Mouse (Mus musculus): ENCODE measurements around the gene Hhat. TPM values are rescaled to one million over a fixed set of nuclear protein-coding genes. Genes with fewer than 3 reads are reported as not detected.

The Hhat gene
- polyA plus RNA-seq, 1 experiment = not detected

GRCm38 (mm10) chr1:192454981-192455380 lies 316.0 kb downstream of the Hhat start:
- Histone ChIP-seq H3K36me3 (ENCODE audit: control insufficient read depth) (no peaks in the 10 kb centered on the region), H3K9me3 (ENCODE audit: control insufficient read depth, low read length) (no peaks in the 10 kb centered on the region; the same call in 1 of the 2 replicates), H3K27me3 (ENCODE audit: control insufficient read depth) (no peaks in the 10 kb centered on the region), H3K4me3 (replicated peaks) (no peak overlapping the region), H3K4me1 (ENCODE audit: control insufficient read depth) (no peaks in the 10 kb centered on the region)
- TF ChIP-seq GATA1 (IDR thresholded peaks at IDR 0.05; ENCODE audit: low read length) = no peak
- TF ChIP-seq TAL1 (IDR thresholded peaks at IDR 0.05; ENCODE audit: low read length) = no peak

DNA sequence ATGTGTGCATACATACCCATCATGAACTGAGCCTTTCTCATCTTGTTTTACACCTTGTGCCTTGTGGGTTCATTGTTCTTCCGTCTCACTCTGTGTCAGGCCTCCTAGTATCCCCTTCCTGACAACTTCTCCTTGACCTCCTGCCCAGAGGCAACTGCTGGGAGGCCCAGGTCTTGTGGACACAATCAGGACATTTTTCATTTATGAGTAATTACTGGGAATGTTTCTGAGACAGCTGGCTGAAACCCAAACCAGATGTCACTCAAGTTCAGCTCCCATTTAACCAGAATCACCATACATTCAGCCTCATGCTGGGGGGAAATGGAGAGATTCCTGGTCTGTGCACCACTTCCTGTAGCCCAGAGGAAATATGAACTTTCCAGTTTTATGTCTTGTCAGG lies 316.5 kb downstream of the Hhat start:
- Histone ChIP-seq H3K4me3 (replicated peaks) (no peak overlapping the region), H3K4me1 (ENCODE audit: control insufficient read depth) (no peaks in the 10 kb centered on the region), H3K36me3 (ENCODE audit: control insufficient read depth) (no peaks in the 10 kb centered on the region), H3K27me3 (ENCODE audit: control insufficient read depth) (no peaks in the 10 kb centered on the region), H3K9me3 (ENCODE audit: control insufficient read depth, low read length) (no peaks in the 10 kb centered on the region; the same call in 1 of the 2 replicates)
- TF ChIP-seq GATA1 (IDR thresholded peaks at IDR 0.05; ENCODE audit: low read length) (no peak), TAL1 (IDR thresholded peaks at IDR 0.05; ENCODE audit: low read length) (no peak)

DNA sequence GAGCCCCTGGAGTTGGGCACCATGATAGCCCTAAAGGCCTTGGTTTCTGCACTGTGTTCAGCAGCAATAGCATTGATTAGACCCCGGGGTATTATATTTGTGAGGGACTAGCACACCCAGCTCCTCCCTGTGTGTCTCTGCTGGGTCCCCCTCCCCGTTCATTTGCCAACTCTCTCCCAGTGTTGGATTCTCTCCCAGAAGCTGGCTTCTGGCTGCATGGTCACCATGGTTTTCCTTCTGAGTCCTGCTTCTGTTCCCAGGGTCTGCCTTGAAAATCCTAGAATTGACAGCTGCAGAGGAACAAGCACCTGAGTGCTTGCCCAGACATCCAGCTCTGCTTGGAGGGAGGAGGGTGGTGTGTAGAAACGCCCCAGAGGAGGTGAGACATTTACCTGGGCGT lies 319.3 kb downstream of the Hhat start:
- Histone ChIP-seq H3K4me3 (replicated peaks) (no peak overlapping the region), H3K4me1 (ENCODE audit: control insufficient read depth) (no peaks in the 10 kb centered on the region), H3K36me3 (ENCODE audit: control insufficient read depth) (no peaks in the 10 kb centered on the region), H3K9me3 (ENCODE audit: control insufficient read depth, low read length) (no peaks in the 10 kb centered on the region; the same call in 1 of the 2 replicates), H3K27me3 (ENCODE audit: control insufficient read depth) (no peaks in the 10 kb centered on the region)
- TF ChIP-seq TAL1 (IDR thresholded peaks at IDR 0.05; ENCODE audit: low read length) = no peak
- TF ChIP-seq GATA1 (IDR thresholded peaks at IDR 0.05; ENCODE audit: low read length) = no peak

GRCm38 (mm10) chr1:192450425-192450824 lies 320.6 kb downstream of the Hhat start:
- Histone ChIP-seq H3K4me1 (ENCODE audit: control insufficient read depth) (no peaks in the 10 kb centered on the region), H3K36me3 (ENCODE audit: control insufficient read depth) (no peaks in the 10 kb centered on the region), H3K27me3 (ENCODE audit: control insufficient read depth) (no peaks in the 10 kb centered on the region), H3K4me3 (replicated peaks) (no peak overlapping the region), H3K9me3 (ENCODE audit: control insufficient read depth, low read length) (no peaks in the 10 kb centered on the region; the same call in 1 of the 2 replicates)
- no peak for TF ChIP-seq TAL1 (IDR thresholded peaks at IDR 0.05; ENCODE audit: low read length)

DNA sequence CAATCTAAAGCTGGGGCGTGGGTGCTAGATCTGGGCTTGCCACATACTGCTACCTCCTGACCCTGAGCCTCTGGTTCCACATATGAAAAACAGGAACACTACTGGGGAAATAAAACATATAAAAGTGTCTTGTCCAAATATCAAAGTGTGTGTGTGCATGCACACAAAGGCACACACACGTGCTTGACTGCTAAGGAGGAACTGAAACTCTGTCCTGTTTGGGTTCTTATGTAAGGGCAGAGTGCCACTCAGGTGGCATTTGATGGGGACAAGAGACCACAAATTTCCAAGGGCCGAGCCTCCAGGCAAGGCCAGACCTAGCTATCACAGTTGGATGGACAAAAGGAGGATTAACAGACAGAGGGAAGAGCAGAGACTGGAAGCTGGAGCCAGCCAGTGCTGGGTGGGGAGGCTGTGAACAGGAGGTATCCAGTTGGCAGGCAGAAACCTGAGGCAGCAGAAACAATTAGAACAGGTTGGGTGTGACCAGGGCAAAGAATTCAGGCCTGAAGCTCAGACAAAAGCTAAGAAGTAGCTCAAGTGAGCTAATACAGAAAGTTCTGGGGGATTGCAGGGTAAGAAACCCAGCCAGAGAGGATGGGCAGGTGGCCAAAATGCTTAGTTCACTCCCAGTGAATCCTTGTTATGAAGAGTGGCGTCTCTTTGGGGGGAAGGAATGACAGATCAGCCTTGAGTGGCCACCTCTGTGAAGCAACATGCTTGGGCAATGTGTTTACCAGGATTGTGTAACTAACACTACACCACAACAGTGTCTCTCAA lies 321.3 kb downstream of the Hhat start:
- Histone ChIP-seq H3K9me3 (ENCODE audit: control insufficient read depth, low read length) (no peaks in the 10 kb centered on the region; the same call in 1 of the 2 replicates), H3K4me3 (replicated peaks) (no peak overlapping the region), H3K36me3 (ENCODE audit: control insufficient read depth) (no peaks in the 10 kb centered on the region), H3K27me3 (ENCODE audit: control insufficient read depth) (no peaks in the 10 kb centered on the region), H3K4me1 (ENCODE audit: control insufficient read depth) (no peaks in the 10 kb centered on the region)
- TF ChIP-seq GATA1 (IDR thresholded peaks at IDR 0.05; ENCODE audit: low read length) (no peak), TAL1 (IDR thresholded peaks at IDR 0.05; ENCODE audit: low read length) (no peak)

DNA sequence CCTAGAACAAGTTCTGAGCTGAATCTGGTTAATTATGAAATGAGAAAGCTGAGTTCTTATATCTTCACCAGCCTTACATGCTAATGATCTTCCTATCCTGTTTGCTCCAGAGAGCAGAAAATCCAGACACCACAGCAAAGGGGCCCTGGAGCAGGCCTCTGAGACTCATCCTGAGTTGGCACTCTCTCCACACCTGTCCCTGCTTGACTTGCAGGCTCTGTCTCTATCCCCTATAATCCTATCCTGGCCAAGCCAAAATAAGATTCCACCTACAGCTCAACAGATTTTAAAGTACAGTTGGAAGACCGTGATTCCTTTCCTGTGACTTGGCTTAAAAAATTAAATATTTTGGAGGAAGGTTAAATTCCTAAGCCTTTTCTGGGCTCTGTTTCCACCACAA lies 322.5 kb downstream of the Hhat start:
- TF ChIP-seq GATA1 (IDR thresholded peaks at IDR 0.05; ENCODE audit: low read length) (no peak), TAL1 (IDR thresholded peaks at IDR 0.05; ENCODE audit: low read length) (no peak)

DNA sequence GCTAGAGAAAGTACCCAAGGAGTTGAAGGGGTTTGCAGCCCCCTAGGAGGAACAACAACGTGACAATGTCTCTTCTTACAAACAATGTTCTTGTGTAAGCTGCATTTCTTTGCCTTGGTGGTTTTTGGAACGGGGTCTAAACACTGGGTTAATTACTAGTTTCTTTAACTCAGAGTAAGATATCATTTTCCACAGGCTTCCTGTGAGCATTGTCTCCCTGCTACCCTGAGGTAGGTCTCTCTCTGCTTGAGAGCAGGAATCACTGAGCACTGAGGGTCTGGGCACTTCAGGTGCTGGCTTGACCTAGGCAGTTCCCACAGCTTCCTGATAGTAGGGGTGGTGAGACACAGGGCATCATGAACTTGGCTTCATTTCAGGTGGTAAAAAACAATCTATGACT lies 323.4 kb downstream of the Hhat start:
- Histone ChIP-seq H3K9me3 (ENCODE audit: control insufficient read depth, low read length) (no peaks in the 10 kb centered on the region; the same call in 1 of the 2 replicates), H3K4me3 (replicated peaks) (no peak overlapping the region), H3K27me3 (ENCODE audit: control insufficient read depth) (no peaks in the 10 kb centered on the region), H3K36me3 (ENCODE audit: control insufficient read depth) (no peaks in the 10 kb centered on the region), H3K4me1 (ENCODE audit: control insufficient read depth) (no peaks in the 10 kb centered on the region)
- TF ChIP-seq TAL1 (IDR thresholded peaks at IDR 0.05; ENCODE audit: low read length) = no peak
- no peak for TF ChIP-seq GATA1 (IDR thresholded peaks at IDR 0.05; ENCODE audit: low read length)

More for the DNA sequence above, 322.5 kb downstream of the Hhat start:
- no peaks in the 10 kb centered on the region for H3K4me1 ChIP-seq (ENCODE audit: control insufficient read depth)
- no peaks in the 10 kb centered on the region for H3K27me3 ChIP-seq (ENCODE audit: control insufficient read depth)
- no peak overlapping the region for H3K4me3 ChIP-seq (replicated peaks)
- H3K9me3 ChIP-seq (ENCODE audit: control insufficient read depth, low read length) = no peaks in the 10 kb centered on the region; the same call in 1 of the 2 replicates
- no peaks in the 10 kb centered on the region for H3K36me3 ChIP-seq (ENCODE audit: control insufficient read depth)

Other genes with a start within 250 kb of the Hhat start
- gene Sertad4, start 84.5 kb upstream of the Hhat start, polyA plus RNA-seq (2012) = 0.19 TPM in 1 of 2 replicates, not detected in the other

Measured in erythroblast, embryonic 14.5 days (primary cell).